ENCODE assay signal across 8 mouse cellular contexts in the genomic region with DNA sequence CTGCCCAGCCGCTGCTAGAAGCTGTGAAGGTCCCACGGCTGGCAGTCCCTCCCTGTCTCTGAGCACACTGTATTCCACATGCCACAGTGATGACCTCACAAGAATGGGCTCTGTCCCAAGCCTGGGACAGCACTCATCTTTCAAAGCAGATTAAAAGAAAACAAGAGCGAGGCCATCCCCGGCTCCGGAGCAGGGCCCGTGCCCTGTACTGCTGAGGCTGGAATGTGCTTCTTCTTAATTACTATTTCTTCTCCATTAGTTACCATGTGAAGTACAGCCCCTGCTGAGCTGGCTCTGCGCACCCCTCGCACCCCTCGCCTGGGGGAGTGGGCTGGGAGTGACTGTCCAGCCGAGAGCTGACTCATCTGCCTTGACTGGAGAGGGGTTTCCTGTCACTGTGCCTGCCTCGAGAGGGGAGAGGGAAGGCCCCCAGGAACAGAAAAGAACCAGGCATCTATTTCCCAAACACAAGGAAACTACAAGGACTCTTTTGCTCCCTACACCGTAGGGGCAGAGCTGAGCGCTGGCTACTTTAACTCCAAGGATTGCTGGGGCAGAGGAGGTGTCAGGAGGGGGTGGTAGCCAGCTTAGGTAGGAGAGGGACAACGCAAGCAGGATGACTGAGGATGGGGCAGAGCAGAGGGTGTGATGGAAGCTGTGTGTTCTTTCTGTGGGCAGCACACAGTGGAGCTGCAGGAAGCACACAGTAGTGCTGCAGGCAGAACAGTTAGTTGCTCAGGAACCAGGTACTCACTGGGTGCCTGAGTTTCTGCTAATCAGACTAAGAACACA.
DNase-seq lines count a peak whose midpoint lies in the region; ATAC-seq and TF ChIP-seq lines count a peak whose summit lies in the region.

No protein-coding gene starts in this region.

- TF ChIP-seq POLR2A in brain, embryonic 14.5 days (IDR thresholded peaks at IDR 0.05; ENCODE audit: borderline replicate concordance, extremely low read depth, insufficient read depth, insufficient read length, poor library complexity, severe bottlenecking): no peak
- no peak for TF ChIP-seq POLR2A in kidney, adult 2 months (IDR thresholded peaks at IDR 0.05; ENCODE audit: low read depth, low read length)

- 9% methylated on average over 14 of the region's 14 CpGs for WGBS in kidney, adult 2 months

- H3K27me3 ChIP-seq in G1E (ENCODE audit: insufficient read depth, low read length): no peaks in the 10 kb centered on the region
- no peaks in the 10 kb centered on the region for H3K27me3 ChIP-seq in kidney, adult 2 months (replicated peaks; ENCODE audit: control insufficient read depth, insufficient read depth, low read length)

- ATAC-seq in G1E (ENCODE audit: extremely low read depth, insufficient number of reproducible peaks, low FRiP score, poor library complexity, severe bottlenecking): no peak
- no peak for ATAC-seq in inflammation-experienced regulatory T-cells, adult 6 months

- TF ChIP-seq CTCF in G1E (IDR thresholded peaks at IDR 0.05; ENCODE audit: low read depth, low read length): no peak
- no peak for TF ChIP-seq CTCF in brain, embryonic 14.5 days (IDR thresholded peaks at IDR 0.05; ENCODE audit: borderline replicate concordance, extremely low read depth, insufficient read depth, insufficient read length)
- TF ChIP-seq CTCF in kidney, adult 2 months (conservative IDR thresholded peaks at IDR 0.05; ENCODE audit: insufficient read depth, insufficient read length, low read depth, low read length): no peak

- H3K9me3 ChIP-seq in G1E (replicated peaks): peaks cover 90% of the 10 kb centered on the region

- no peaks in the 10 kb centered on the region for H3K4me1 ChIP-seq in G1E (ENCODE audit: insufficient read depth, low read depth, low read length)
- H3K4me1 ChIP-seq in kidney, adult 2 months (ENCODE audit: control insufficient read depth, insufficient read depth, low read length): 0 out of 2 replicates have a peak, but pooled peaks cover 3% of the 10 kb centered on the region

- DNase-seq in G1E (ENCODE audit: low spot score): no peak
- DNase-seq in brain, embryonic 14.5 days (ENCODE audit: low read depth): peak; percentile 88
- peak; percentile 20 to 28 for DNase-seq in heart, adult 9 months (ENCODE audit: low spot score in 2 of 2)
- DNase-seq in kidney, adult 2 months: peak; percentile 78
- DNase-seq in lung, postnatal 36 days: peak; percentile 78
- DNase-seq in right cerebral cortex, adult 18-20 months: no peak
- no peak for DNase-seq in left cerebral cortex, adult 8-10 months (ENCODE audit: low spot score in 2 of 2)

- H3K27ac ChIP-seq in kidney, adult 2 months (ENCODE audit: insufficient read depth, low read depth, low read length): peak overlapping the region; percentile 40; the same call in 1 of the 2 replicates

- H3K4me3 ChIP-seq in G1E (ENCODE audit: low read depth, low read length): peak overlapping the region; percentile 3; the same call in 1 of the 2 replicates
- H3K4me3 ChIP-seq in kidney, adult 2 months (ENCODE audit: insufficient read depth, low read depth, low read length): no peak overlapping the region

- H3K36me3 ChIP-seq in G1E (replicated peaks): no peaks in the 10 kb centered on the region
- H3K36me3 ChIP-seq in kidney, adult 2 months (ENCODE audit: control insufficient read depth, insufficient read depth, low read length): no peaks in the 10 kb centered on the region

Comparison
In these comparisons a context has a peak if more than half of its experiments do, and no peak if none do; other contexts are left out.
1. DNase-seq: peak in brain, embryonic 14.5 days (single experiment), heart, adult 9 months (2 of 2), kidney, adult 2 months (single experiment) and lung, postnatal 36 days (single experiment); none in G1E (single experiment), right cerebral cortex, adult 18-20 months (single experiment) and left cerebral cortex, adult 8-10 months (0 of 2).